Comparison of ENCODE assay signal across 12 mouse cellular contexts in genomic region chr3:9154172-9154571, GRCm38 (mm10).
DNase-seq lines count a peak whose midpoint lies in the region; ATAC-seq lines count a peak whose summit lies in the region.
"Had no signal": no experiment of that assay in that cellular context is flagged by ENCODE, and none has a peak within 500 bp of the region (broad histone marks: within the 10 kb centered on the region; RNA-seq: fewer than 3 reads in every experiment).

No protein-coding gene starts in this region.

- intact Hi-C loops in heart, postnatal 36 days (cut with DNase I) = no loop called here
- intact Hi-C loops in left cerebral cortex, postnatal 4 days (cut with DNase I) = no loop called here

- WGBS in heart, embryonic 15.5 days = 71% methylated on average over 7 of the region's 7 CpGs
- WGBS in intestine, embryonic 16.5 days = 72% methylated on average over 7 of the region's 7 CpGs
- 80% methylated on average over 7 of the region's 7 CpGs for WGBS in embryonic facial prominence, embryonic 10.5 days
- 72% methylated on average over 7 of the region's 7 CpGs for WGBS in kidney, embryonic 16.5 days

- no peaks in the 10 kb centered on the region for H3K36me3 ChIP-seq in heart, embryonic 15.5 days
- H3K36me3 ChIP-seq in intestine, embryonic 16.5 days (ENCODE audit: control insufficient read depth, insufficient read depth, low read length) = no peaks in the 10 kb centered on the region
- H3K36me3 ChIP-seq in splenic B cell, adult 2 months (ENCODE audit: control insufficient read depth, insufficient read depth, low read length, poor library complexity, severe bottlenecking) = no peaks in the 10 kb centered on the region
- no peaks in the 10 kb centered on the region for H3K36me3 ChIP-seq in embryonic facial prominence, embryonic 10.5 days (replicated peaks)
- no peaks in the 10 kb centered on the region for H3K36me3 ChIP-seq in kidney, embryonic 16.5 days (ENCODE audit: insufficient read depth, low read length)
- H3K36me3 ChIP-seq: midbrain, embryonic 12.5 days had no signal

- H3K9ac ChIP-seq in heart, embryonic 15.5 days = no peak overlapping the region
- no peak overlapping the region for H3K9ac ChIP-seq in intestine, embryonic 16.5 days (ENCODE audit: low read depth, low read length)
- no peak overlapping the region for H3K9ac ChIP-seq in kidney, embryonic 16.5 days (replicated peaks; ENCODE audit: low read length)
- H3K9ac ChIP-seq: liver, embryonic 14.5 days; midbrain, embryonic 12.5 days had no signal

- DNase-seq in heart, postnatal 36 days = no peak
- DNase-seq in CD8-positive naive resting alpha-beta T cell, adult 2 months (ENCODE audit: low read depth in 2 of 2, low spot score in 2 of 2) = peak; percentile 11 to 20
- peak; percentile 54 for DNase-seq in splenic B cell, adult 2 months (ENCODE audit: low read depth, low spot score)
- no peak for DNase-seq in embryonic facial prominence, embryonic 10.5 days (ENCODE audit: low spot score)
- no peak for DNase-seq in left cerebral cortex, postnatal 4 days
- DNase-seq: heart, adult 18-20 months; heart, postnatal 4 days had no signal

- no peak overlapping the region for H3K4me2 ChIP-seq in heart, embryonic 15.5 days
- H3K4me2 ChIP-seq in intestine, embryonic 16.5 days (ENCODE audit: low read depth, low read length) = no peak overlapping the region
- H3K4me2 ChIP-seq in kidney, embryonic 16.5 days (replicated peaks; ENCODE audit: low read depth, low read length) = no peak overlapping the region
- H3K4me2 ChIP-seq: midbrain, embryonic 12.5 days had no signal

- peaks cover 6% of the 10 kb centered on the region for H3K4me1 ChIP-seq in heart, embryonic 15.5 days (replicated peaks)
- no peaks in the 10 kb centered on the region for H3K4me1 ChIP-seq in intestine, embryonic 16.5 days (ENCODE audit: control insufficient read depth, insufficient read depth, low read length)
- H3K4me1 ChIP-seq in embryonic facial prominence, embryonic 10.5 days = peaks cover 11% of the 10 kb centered on the region
- no peaks in the 10 kb centered on the region for H3K4me1 ChIP-seq in kidney, embryonic 16.5 days (ENCODE audit: insufficient read depth, low read length)
- H3K4me1 ChIP-seq: midbrain, embryonic 12.5 days had no signal

- 0 out of 2 replicates have a peak, but pooled peaks have one; percentile 10 for ATAC-seq in heart, embryonic 15.5 days (replicated peaks; ENCODE audit: insufficient number of reproducible peaks, insufficient read depth, low FRiP score, low read depth)
- ATAC-seq in intestine, embryonic 16.5 days = peak; percentile 81
- ATAC-seq in kidney, embryonic 16.5 days (ENCODE audit: low FRiP score, low TSS enrichment) = no peak

- no peaks in the 10 kb centered on the region for H3K9me3 ChIP-seq in heart, embryonic 15.5 days (replicated peaks)
- no peaks in the 10 kb centered on the region for H3K9me3 ChIP-seq in intestine, embryonic 16.5 days (ENCODE audit: control insufficient read depth, low read length)
- no peaks in the 10 kb centered on the region for H3K9me3 ChIP-seq in embryonic facial prominence, embryonic 10.5 days
- H3K9me3 ChIP-seq in kidney, embryonic 16.5 days (ENCODE audit: low read length) = no peaks in the 10 kb centered on the region
- H3K9me3 ChIP-seq: midbrain, embryonic 12.5 days had no signal

- H3K27ac ChIP-seq in heart, embryonic 15.5 days = no peak overlapping the region
- no peak overlapping the region for H3K27ac ChIP-seq in intestine, embryonic 16.5 days (ENCODE audit: low read length)
- H3K27ac ChIP-seq in embryonic facial prominence, embryonic 10.5 days (replicated peaks) = no peak overlapping the region
- no peak overlapping the region for H3K27ac ChIP-seq in kidney, embryonic 16.5 days (ENCODE audit: low read length)
- H3K27ac ChIP-seq: liver, embryonic 14.5 days; midbrain, embryonic 12.5 days had no signal

- H3K27me3 ChIP-seq in heart, embryonic 15.5 days = no peaks in the 10 kb centered on the region
- H3K27me3 ChIP-seq in intestine, embryonic 16.5 days (replicated peaks; ENCODE audit: control insufficient read depth, insufficient read depth, low read length) = no peaks in the 10 kb centered on the region
- no peaks in the 10 kb centered on the region for H3K27me3 ChIP-seq in splenic B cell, adult 2 months (ENCODE audit: control insufficient read depth, insufficient read depth, low read length, poor library complexity, severe bottlenecking)
- H3K27me3 ChIP-seq in embryonic facial prominence, embryonic 10.5 days (replicated peaks; ENCODE audit: low read depth, poor library complexity, severe bottlenecking) = no peaks in the 10 kb centered on the region
- H3K27me3 ChIP-seq in kidney, embryonic 16.5 days (ENCODE audit: insufficient read depth, low read length) = no peaks in the 10 kb centered on the region
- H3K27me3 ChIP-seq: midbrain, embryonic 12.5 days had no signal

- H3K4me3 ChIP-seq in heart, embryonic 15.5 days = no peak overlapping the region
- H3K4me3 ChIP-seq in intestine, embryonic 16.5 days (ENCODE audit: low read length) = no peak overlapping the region
- no peak overlapping the region for H3K4me3 ChIP-seq in embryonic facial prominence, embryonic 10.5 days
- no peak overlapping the region for H3K4me3 ChIP-seq in kidney, embryonic 16.5 days (ENCODE audit: low read length)
- H3K4me3 ChIP-seq: midbrain, embryonic 12.5 days had no signal

Comparison
In these comparisons a context has a peak if more than half of its experiments do, and no peak if none do; other contexts are left out.
1. DNase-seq: peak in CD8-positive naive resting alpha-beta T cell, adult 2 months (2 of 2) and splenic B cell, adult 2 months (single experiment); none in heart, postnatal 36 days (0 of 2), embryonic facial prominence, embryonic 10.5 days (single experiment) and left cerebral cortex, postnatal 4 days (single experiment).